Mouse (Mus musculus) brain, embryonic 14.5 days (tissue): ENCODE measurements around the gene Nfkbil1.

Experiments used
- CTCF ChIP-seq: fragments of 200-500 bp; IDR thresholded peaks from 2 replicates; pipeline ENCODE4 v1.5.1; 2012; ENCODE audit warnings: inconsistent platforms, mild to moderate bottlenecking, moderate library complexity, borderline replicate concordance; ENCODE audit not compliant: insufficient read depth, insufficient read length; ENCODE audit errors: extremely low read depth
- POLR2A ChIP-seq: fragments of 200-500 bp; IDR thresholded peaks from 2 replicates; pipeline ENCODE4 v1.6.1; 2012; ENCODE audit warnings: mild to moderate bottlenecking, inconsistent platforms, borderline replicate concordance; ENCODE audit not compliant: poor library complexity, insufficient read depth, insufficient read length, severe bottlenecking; ENCODE audit errors: extremely low read depth

DNA sequence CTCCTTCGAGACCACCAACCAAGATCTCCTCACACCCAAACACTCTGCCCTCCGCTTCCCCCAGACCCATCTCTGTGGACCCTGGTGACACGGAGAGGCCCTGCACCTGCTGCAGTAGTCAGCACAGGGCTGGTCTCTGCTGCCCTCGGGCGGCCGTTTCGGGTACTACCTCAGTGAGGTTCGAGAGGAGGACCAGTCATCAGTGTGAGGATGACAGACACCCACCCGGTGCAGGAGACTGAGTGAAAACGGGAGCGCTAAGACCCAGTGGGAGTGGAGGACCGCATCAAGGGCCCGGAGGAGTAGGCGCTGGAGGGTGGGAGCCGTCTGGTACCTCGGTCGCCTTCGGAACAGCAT is 776 bp upstream of the Nfkbil1 start:
- TF ChIP-seq POLR2A (peak; percentile 28; the same call in 1 of the 2 replicates), CTCF (peak; percentile 98)
